Mouse (Mus musculus) retina, embryonic 14.5 days (tissue): ENCODE measurements around the gene Dnal1.

Experiments
- DNase-seq: peaks from one replicate; pipeline ENCODE4 v3.0.0-alpha.2; 2015; ENCODE audit warnings: low spot score

The Dnal1 gene

GRCm38 (mm10) chr12:84163133-84163532, 49.0 kb downstream of the Dnal1 start:
- DNase-seq: peak; percentile 58

- DNase-seq: no peak
Observed at GRCm38 (mm10) chr12:84163586-84164110, 49.5 kb downstream of the Dnal1 start.

- DNase-seq: no peak
Observed at GRCm38 (mm10) chr12:84165631-84166373, 51.6 kb downstream of the Dnal1 start.

- DNase-seq: no peak
Observed at GRCm38 (mm10) chr12:84170610-84171009, 56.4 kb downstream of the Dnal1 start.

- no peak for DNase-seq
Observed at GRCm38 (mm10) chr12:84172216-84172615, 58.0 kb downstream of the Dnal1 start.

- DNase-seq: no peak
Observed at GRCm38 (mm10) chr12:84172862-84173261, 58.7 kb downstream of the Dnal1 start.

- no peak for DNase-seq
Observed at GRCm38 (mm10) chr12:84173309-84173915, 59.2 kb downstream of the Dnal1 start.

GRCm38 (mm10) chr12:84174190-84174811, 60.1 kb downstream of the Dnal1 start:
- no peak for DNase-seq

GRCm38 (mm10) chr12:84174871-84175270, 60.7 kb downstream of the Dnal1 start:
- no peak for DNase-seq

- peak; percentile 78 for DNase-seq
Observed at GRCm38 (mm10) chr12:84175659-84176061, 61.5 kb downstream of the Dnal1 start.

GRCm38 (mm10) chr12:84176126-84176769, 62.1 kb downstream of the Dnal1 start:
- DNase-seq: peak; percentile 61

GRCm38 (mm10) chr12:84176886-84177765, 63.0 kb downstream of the Dnal1 start:
- DNase-seq: no peak

- no peak for DNase-seq
Observed at GRCm38 (mm10) chr12:84178052-84178451, 63.9 kb downstream of the Dnal1 start.

GRCm38 (mm10) chr12:84178652-84179445, 64.7 kb downstream of the Dnal1 start:
- no peak for DNase-seq

GRCm38 (mm10) chr12:84180090-84180489, 65.9 kb downstream of the Dnal1 start:
- DNase-seq: no peak

- DNase-seq: no peak
Observed at GRCm38 (mm10) chr12:84180701-84181435, 66.7 kb downstream of the Dnal1 start.

- DNase-seq: no peak
Observed at GRCm38 (mm10) chr12:84181999-84182398, 67.8 kb downstream of the Dnal1 start.

GRCm38 (mm10) chr12:84184979-84185378, 70.8 kb downstream of the Dnal1 start:
- DNase-seq: no peak

- DNase-seq: no peak
Observed at GRCm38 (mm10) chr12:84185547-84185946, 71.4 kb downstream of the Dnal1 start.

- DNase-seq: no peak
Observed at GRCm38 (mm10) chr12:84186536-84186935, 72.4 kb downstream of the Dnal1 start.
